Comparison of ENCODE assay signal across 13 mouse cellular contexts in the genomic region with DNA sequence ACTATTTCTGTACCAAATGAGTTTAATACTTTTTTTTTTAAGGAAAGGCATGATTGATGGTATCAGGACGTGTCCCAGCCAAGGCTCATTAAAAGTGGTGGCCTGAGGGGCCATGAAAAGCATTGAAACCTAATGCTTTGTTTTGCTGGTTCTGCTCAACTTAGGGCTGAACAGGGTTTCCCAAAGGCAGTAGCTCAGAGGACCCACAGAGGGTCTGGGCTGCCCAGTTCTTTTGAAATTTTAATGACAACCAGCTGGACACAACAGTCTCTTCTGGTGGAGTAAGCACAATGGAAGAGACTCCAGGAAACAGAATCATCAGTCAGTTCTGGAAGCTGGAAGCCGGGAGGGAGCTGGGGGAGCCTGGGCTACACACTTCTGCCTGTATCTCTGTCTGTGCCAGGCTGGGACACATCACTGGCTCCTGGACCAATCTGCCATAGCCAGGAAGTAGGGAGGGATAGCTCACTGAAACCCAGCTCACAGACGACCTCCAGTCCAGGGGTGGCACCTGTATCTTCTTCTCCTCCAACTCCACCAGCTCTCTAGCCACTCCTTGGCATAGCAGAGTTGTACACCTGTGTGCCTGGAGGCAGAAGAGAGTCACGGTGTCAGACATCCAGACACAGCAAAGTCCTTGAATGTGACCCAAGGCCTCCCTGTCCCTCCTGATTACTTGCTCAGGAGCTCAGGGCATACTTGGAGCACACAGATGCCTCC. TPM values are rescaled to one million over a fixed set of nuclear protein-coding genes. Genes with fewer than 3 reads are reported as not detected.
DNase-seq lines count a peak whose midpoint lies in the region; ATAC-seq lines count a peak whose summit lies in the region.
"Had no signal": no experiment of that assay in that cellular context is flagged by ENCODE, and none has a peak within 500 bp of the region (broad histone marks: within the 10 kb centered on the region; RNA-seq: fewer than 3 reads in every experiment).

No protein-coding gene starts in this region.

- DNase-seq in frontal cortex, postnatal 14 days (ENCODE audit: low spot score in 2 of 2) = peak; percentile 1 to 3
- no peak for DNase-seq in frontal cortex, adult 2 months (ENCODE audit: extremely low spot score in 1 of 2, low spot score in 1 of 2)
- peak; percentile 20 for DNase-seq in liver, embryonic 11.5 days (ENCODE audit: low spot score)
- no peak for DNase-seq in liver
- peak; percentile 30 to 44 for DNase-seq in cerebellum, postnatal 25 days
- DNase-seq in embryonic facial prominence, embryonic 14.5 days (ENCODE audit: low spot score) = peak; percentile 36
- DNase-seq: kidney, postnatal 10 days; spleen, adult 18-20 months; thymus, adult 2 months had no signal

- no peak overlapping the region for H3K27ac ChIP-seq in liver, embryonic 11.5 days (ENCODE audit: low read depth, low read length)
- H3K27ac ChIP-seq in embryonic facial prominence, embryonic 14.5 days (replicated peaks; ENCODE audit: low read depth, low read length) = no peak overlapping the region
- H3K27ac ChIP-seq: hindbrain, embryonic 14.5 days; liver, embryonic 15.5 days; macrophage had no signal

- no peak overlapping the region for H3K4me2 ChIP-seq in liver, embryonic 11.5 days
- no peak overlapping the region for H3K4me2 ChIP-seq in embryonic facial prominence, embryonic 14.5 days (ENCODE audit: low read depth, low read length)
- H3K4me2 ChIP-seq: hindbrain, embryonic 14.5 days; liver, embryonic 15.5 days had no signal

- no peaks in the 10 kb centered on the region for H3K9me3 ChIP-seq in liver, embryonic 11.5 days (ENCODE audit: control insufficient read depth, low read length)
- H3K9me3 ChIP-seq in embryonic facial prominence, embryonic 14.5 days (ENCODE audit: control insufficient read depth, low read length) = no peaks in the 10 kb centered on the region
- H3K9me3 ChIP-seq: liver, embryonic 15.5 days had no signal

- no peak for ATAC-seq in liver, embryonic 11.5 days (replicated peaks; ENCODE audit: low FRiP score)
- no peak for ATAC-seq in embryonic facial prominence, embryonic 14.5 days (ENCODE audit: low read depth)
- ATAC-seq in CD4-positive, CD25-positive, alpha-beta regulatory T cell, adult 4 months = no peak

- peaks cover 22% of the 10 kb centered on the region for H3K27me3 ChIP-seq in liver, embryonic 11.5 days (replicated peaks; ENCODE audit: control insufficient read depth, insufficient read depth, low read length)
- peaks cover 17% of the 10 kb centered on the region for H3K27me3 ChIP-seq in embryonic facial prominence, embryonic 14.5 days (replicated peaks; ENCODE audit: control insufficient read depth, insufficient read depth, low read length)

- no peaks in the 10 kb centered on the region for H3K4me1 ChIP-seq in liver, embryonic 11.5 days (replicated peaks; ENCODE audit: control insufficient read depth, insufficient read depth, low read length)
- H3K4me1 ChIP-seq in embryonic facial prominence, embryonic 14.5 days (ENCODE audit: control insufficient read depth, insufficient read depth, low read length) = peaks cover 19% of the 10 kb centered on the region

- no peaks in the 10 kb centered on the region for H3K36me3 ChIP-seq in liver, embryonic 11.5 days (ENCODE audit: control insufficient read depth, insufficient read depth, low read length)
- no peaks in the 10 kb centered on the region for H3K36me3 ChIP-seq in embryonic facial prominence, embryonic 14.5 days (ENCODE audit: control insufficient read depth, insufficient read depth, low read length)
- H3K36me3 ChIP-seq: liver, embryonic 15.5 days had no signal

- WGBS in liver, embryonic 11.5 days = 44% methylated on average over 4 of the region's 4 CpGs
- 21% methylated on average over 4 of the region's 4 CpGs for WGBS in embryonic facial prominence, embryonic 14.5 days

- H3K9ac ChIP-seq in liver, embryonic 11.5 days (ENCODE audit: low read depth, low read length) = no peak overlapping the region
- H3K9ac ChIP-seq in embryonic facial prominence, embryonic 14.5 days (ENCODE audit: low read depth, low read length) = no peak overlapping the region
- H3K9ac ChIP-seq: hindbrain, embryonic 14.5 days; liver, embryonic 15.5 days had no signal

- no peak overlapping the region for H3K4me3 ChIP-seq in liver, embryonic 11.5 days (ENCODE audit: low read depth, low read length)
- no peak overlapping the region for H3K4me3 ChIP-seq in embryonic facial prominence, embryonic 14.5 days (ENCODE audit: low read depth, low read length)
- H3K4me3 ChIP-seq: liver, embryonic 15.5 days had no signal

RNA-seq across cellular contexts. Expression of gene Phactr3, which starts 3.3 kb away (rescaled TPM):
- 139 and 140 TPM in 2 replicates for polyA plus RNA-seq in frontal cortex, adult 2 months (2012; rRNA removed)
- polyA plus RNA-seq in liver, embryonic 11.5 days (2014; fragmentation: Nextera tagmentation; extraction: Ambion mirVana) = 0.43 and 0.90 TPM in 2 replicates
- 1.8 and 2.1 TPM in 2 replicates for polyA plus RNA-seq in embryonic facial prominence, embryonic 14.5 days (2014; fragmentation: Nextera tagmentation; extraction: Ambion mirVana)
- under 1 TPM in 1 of 2 experiments, not detected in 1; 0.28 TPM for polyA plus RNA-seq in CD4-positive, CD25-positive, alpha-beta regulatory T cell, adult 4 months (2017; shearing (Covaris generic))
- polyA plus RNA-seq: macrophage had no signal

RNA-seq across cellular contexts. Expression of gene Zfp931, which starts 43.8 kb away (rescaled TPM):
- 15.7 and 15.8 TPM in 2 replicates for polyA plus RNA-seq in frontal cortex, adult 2 months (2012; rRNA removed)
- polyA plus RNA-seq in liver, embryonic 11.5 days (2014; fragmentation: Nextera tagmentation; extraction: Ambion mirVana) = 9.6 TPM in 2 replicates
- polyA plus RNA-seq in embryonic facial prominence, embryonic 14.5 days (2014; fragmentation: Nextera tagmentation; extraction: Ambion mirVana) = 17.1 and 19.0 TPM in 2 replicates
- 10 to 100 TPM in 1 of 2 experiments, 1 to 10 TPM in 1; 8.2 to 11.0 TPM for polyA plus RNA-seq in CD4-positive, CD25-positive, alpha-beta regulatory T cell, adult 4 months (2017; shearing (Covaris generic))

Comparison
In these comparisons a context has a peak if more than half of its experiments do, and no peak if none do; other contexts are left out.
1. DNase-seq: peak in frontal cortex, postnatal 14 days (2 of 2), liver, embryonic 11.5 days (single experiment), cerebellum, postnatal 25 days (2 of 2) and embryonic facial prominence, embryonic 14.5 days (single experiment); none in frontal cortex, adult 2 months (0 of 2) and liver (single experiment).
2. RNA of gene Phactr3, which starts 3.3 kb away (polyA plus RNA-seq): 139 to 140 TPM in frontal cortex, adult 2 months; 1.8 to 2.1 TPM in embryonic facial prominence, embryonic 14.5 days, 0.43 to 0.90 TPM in liver, embryonic 11.5 days and 0.28 TPM in CD4-positive, CD25-positive, alpha-beta regulatory T cell, adult 4 months; every median in the first group is over 10 times any median in the second.